In the genomic region with DNA sequence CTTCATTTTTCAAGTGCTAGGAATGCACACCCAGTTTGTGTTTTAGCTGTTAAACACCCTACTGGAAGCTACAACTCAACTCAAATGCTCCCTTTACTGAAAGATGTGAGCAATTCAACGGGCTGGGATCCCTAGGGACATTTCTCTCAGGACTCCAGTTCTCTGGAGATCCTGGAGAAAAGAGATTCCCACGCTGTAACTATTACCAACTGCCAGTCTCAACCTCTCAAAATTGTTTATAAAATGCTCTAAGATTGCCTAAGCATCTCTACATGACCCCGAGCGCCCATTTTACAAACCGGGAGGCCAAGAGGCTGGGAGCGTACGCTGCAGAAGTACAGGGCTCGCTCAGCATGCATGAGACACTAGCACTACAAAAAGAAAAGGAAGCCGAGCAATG, we compare ENCODE assay signal across 8 mouse cellular contexts. TPM values are rescaled to one million over a fixed set of nuclear protein-coding genes. Genes with fewer than 3 reads are reported as not detected.
DNase-seq lines count a peak whose midpoint lies in the region; ATAC-seq and TF ChIP-seq lines count a peak whose summit lies in the region.

No protein-coding gene starts in this region.

- no peak overlapping the region for H3K27ac ChIP-seq in embryonic facial prominence, embryonic 11.5 days (replicated peaks; ENCODE audit: low read depth, low read length)
- peak overlapping the region; percentile 68 for H3K27ac ChIP-seq in intestine, embryonic 15.5 days
- H3K27ac ChIP-seq in neural tube, embryonic 14.5 days (ENCODE audit: low read depth, low read length) = peak overlapping the region; percentile 8; the same call in 1 of the 2 replicates

- no peak for ATAC-seq in embryonic facial prominence, embryonic 11.5 days (replicated peaks; ENCODE audit: insufficient number of reproducible peaks, low FRiP score, low TSS enrichment, low read depth)
- no peak; the same call in 1 of the 2 replicates for ATAC-seq in intestine, embryonic 15.5 days
- ATAC-seq in neural tube, embryonic 14.5 days (ENCODE audit: low read depth) = no peak

- no peak for DNase-seq in lung, adult 2 months
- DNase-seq in lung, postnatal 36 days = no peak
- no peak for DNase-seq in embryonic facial prominence, embryonic 11.5 days (ENCODE audit: low spot score)
- no peak for DNase-seq in embryo, embryonic 10.5 days (ENCODE audit: low spot score)
- DNase-seq in cerebellum, adult 9-11 months = no peak
- no peak for DNase-seq in Muller cell, postnatal 12 days (ENCODE audit: inconsistent ontology term)

- H3K4me2 ChIP-seq in embryonic facial prominence, embryonic 11.5 days (ENCODE audit: low read depth, low read length) = peak overlapping the region; percentile 49
- peak overlapping the region; percentile 69 for H3K4me2 ChIP-seq in intestine, embryonic 15.5 days (replicated peaks)
- H3K4me2 ChIP-seq in neural tube, embryonic 14.5 days (ENCODE audit: low read depth, low read length) = peak overlapping the region; percentile 71

- H3K4me1 ChIP-seq in lung, adult 2 months (ENCODE audit: control insufficient read depth, insufficient read depth, low read length) = peaks cover 3% of the 10 kb centered on the region; the same call in 1 of the 2 replicates
- H3K4me1 ChIP-seq in embryonic facial prominence, embryonic 11.5 days (ENCODE audit: control insufficient read depth, insufficient read depth, low read length) = no peaks in the 10 kb centered on the region
- H3K4me1 ChIP-seq in intestine, embryonic 15.5 days (replicated peaks) = peaks cover 11% of the 10 kb centered on the region
- H3K4me1 ChIP-seq in neural tube, embryonic 14.5 days (ENCODE audit: control insufficient read depth, insufficient read depth, low read length) = peaks cover 20% of the 10 kb centered on the region

- peak overlapping the region; percentile 30; the same call in 1 of the 2 replicates for H3K9ac ChIP-seq in embryonic facial prominence, embryonic 11.5 days (replicated peaks; ENCODE audit: low read length)
- H3K9ac ChIP-seq in intestine, embryonic 15.5 days = peak overlapping the region; percentile 61
- peak overlapping the region; percentile 59 for H3K9ac ChIP-seq in neural tube, embryonic 14.5 days (replicated peaks; ENCODE audit: low read depth, low read length)

- no peaks in the 10 kb centered on the region for H3K27me3 ChIP-seq in embryonic facial prominence, embryonic 11.5 days (ENCODE audit: control insufficient read depth, insufficient read depth, low read length)
- no peaks in the 10 kb centered on the region for H3K27me3 ChIP-seq in intestine, embryonic 15.5 days (replicated peaks)
- no peaks in the 10 kb centered on the region for H3K27me3 ChIP-seq in neural tube, embryonic 14.5 days (ENCODE audit: control insufficient read depth, insufficient read depth, low read length)

- no peaks in the 10 kb centered on the region for H3K9me3 ChIP-seq in embryonic facial prominence, embryonic 11.5 days (replicated peaks; ENCODE audit: control insufficient read depth, low read length)
- H3K9me3 ChIP-seq in intestine, embryonic 15.5 days = no peaks in the 10 kb centered on the region
- H3K9me3 ChIP-seq in neural tube, embryonic 14.5 days (ENCODE audit: control insufficient read depth, low read length) = no peaks in the 10 kb centered on the region

- 8% methylated on average over 9 of the region's 9 CpGs for WGBS in lung, adult 2 months
- 16% methylated on average over 9 of the region's 9 CpGs for WGBS in embryonic facial prominence, embryonic 11.5 days
- WGBS in intestine, embryonic 15.5 days = 11% methylated on average over 9 of the region's 9 CpGs
- whole genome bisulfite sequencing in neural tube, embryonic 14.5 days = 12% methylated on average over 9 of the region's 9 CpGs

- peak overlapping the region; percentile 70 for H3K4me3 ChIP-seq in lung, adult 2 months (replicated peaks; ENCODE audit: extremely low read depth, low read depth, low read length)
- H3K4me3 ChIP-seq in embryonic facial prominence, embryonic 11.5 days (ENCODE audit: low read depth, low read length) = peak overlapping the region; percentile 68
- H3K4me3 ChIP-seq in intestine, embryonic 15.5 days (replicated peaks) = peak overlapping the region; percentile 76
- H3K4me3 ChIP-seq in neural tube, embryonic 14.5 days (ENCODE audit: low read depth, low read length) = peak overlapping the region; percentile 65

- no peak for TF ChIP-seq POLR2A in lung, adult 2 months (IDR thresholded peaks at IDR 0.05; ENCODE audit: borderline replicate concordance, extremely low read depth, low read depth, low read length)

- TF ChIP-seq CTCF in lung, adult 2 months (IDR thresholded peaks at IDR 0.05; ENCODE audit: insufficient read depth, low read length) = no peak

- no peaks in the 10 kb centered on the region for H3K36me3 ChIP-seq in embryonic facial prominence, embryonic 11.5 days (replicated peaks; ENCODE audit: control insufficient read depth, insufficient read depth, low read depth, low read length)
- no peaks in the 10 kb centered on the region for H3K36me3 ChIP-seq in intestine, embryonic 15.5 days
- no peaks in the 10 kb centered on the region for H3K36me3 ChIP-seq in neural tube, embryonic 14.5 days (ENCODE audit: control insufficient read depth, insufficient read depth, low read length)

RNA-seq across cellular contexts. Expression of gene Slc35f6, which starts 0.3 kb away (rescaled TPM):
- polyA plus RNA-seq in lung, adult 2 months (2012; rRNA removed) = 82.9 and 97.2 TPM in 2 replicates
- 22.0 and 23.5 TPM in 2 replicates for polyA plus RNA-seq in embryonic facial prominence, embryonic 11.5 days (2014; fragmentation: Nextera tagmentation; extraction: Ambion mirVana)
- 36.8 and 40.4 TPM in 2 replicates for polyA plus RNA-seq in intestine, embryonic 15.5 days (2015; fragmentation: Nextera tagmentation; extraction: Ambion mirVana)
- polyA plus RNA-seq in neural tube, embryonic 14.5 days (2014; fragmentation: Nextera tagmentation; extraction: Ambion mirVana) = 33.1 and 37.1 TPM in 2 replicates

RNA-seq across cellular contexts. Expression of gene Cenpa, which starts 19.2 kb away (rescaled TPM):
- polyA plus RNA-seq in lung, adult 2 months (2012; rRNA removed) = 12.2 and 13.8 TPM in 2 replicates
- polyA plus RNA-seq in embryonic facial prominence, embryonic 11.5 days (2014; fragmentation: Nextera tagmentation; extraction: Ambion mirVana) = 435 and 450 TPM in 2 replicates
- 216 and 224 TPM in 2 replicates for polyA plus RNA-seq in intestine, embryonic 15.5 days (2015; fragmentation: Nextera tagmentation; extraction: Ambion mirVana)
- 23.7 and 29.3 TPM in 2 replicates for polyA plus RNA-seq in neural tube, embryonic 14.5 days (2014; fragmentation: Nextera tagmentation; extraction: Ambion mirVana)

RNA-seq across cellular contexts. Expression of gene Kcnk3, which starts 59.4 kb away (rescaled TPM):
- polyA plus RNA-seq in lung, adult 2 months (2012; rRNA removed) = 85.5 and 98.7 TPM in 2 replicates
- 0.60 and 0.98 TPM in 2 replicates for polyA plus RNA-seq in embryonic facial prominence, embryonic 11.5 days (2014; fragmentation: Nextera tagmentation; extraction: Ambion mirVana)
- 24.4 and 24.9 TPM in 2 replicates for polyA plus RNA-seq in intestine, embryonic 15.5 days (2015; fragmentation: Nextera tagmentation; extraction: Ambion mirVana)
- 10.5 and 12.9 TPM in 2 replicates for polyA plus RNA-seq in neural tube, embryonic 14.5 days (2014; fragmentation: Nextera tagmentation; extraction: Ambion mirVana)
